In the genomic region with DNA sequence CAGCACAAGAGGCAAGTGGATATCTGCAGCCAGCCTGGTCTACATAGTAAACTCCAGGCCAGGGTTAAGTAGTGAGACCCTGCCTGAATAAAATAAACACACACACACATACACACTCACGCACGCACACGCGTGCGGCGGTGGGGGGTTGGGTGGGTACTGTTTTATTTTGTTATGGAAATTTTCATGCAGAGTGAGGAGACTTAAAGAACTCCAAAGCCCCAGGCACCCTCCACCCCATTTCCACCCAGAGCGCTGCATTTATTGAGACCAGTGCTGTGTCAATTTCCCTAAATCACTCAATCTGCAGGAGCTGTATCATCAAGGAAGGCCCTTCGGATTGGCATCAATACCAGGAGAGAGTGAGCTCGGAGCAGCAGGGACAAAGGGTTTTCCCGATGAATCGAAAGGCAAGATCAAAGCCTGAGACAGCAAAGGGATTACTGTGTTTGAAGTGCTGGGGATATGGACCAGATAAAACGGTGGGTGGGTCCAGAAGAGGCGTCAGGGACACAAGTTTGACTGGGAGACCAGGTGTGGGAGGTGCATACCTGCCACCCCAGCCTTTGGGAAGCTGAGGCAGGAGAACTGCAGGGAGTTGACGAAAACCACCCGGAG, we compare ENCODE assay signal across 10 mouse cellular contexts. TPM values are rescaled to one million over a fixed set of nuclear protein-coding genes. Genes with fewer than 3 reads are reported as not detected.
A peak's percentile ranks its signal among the peaks of the same experiment; 100 is the strongest.
DNase-seq lines count a peak whose midpoint lies in the region; ATAC-seq and TF ChIP-seq lines count a peak whose summit lies in the region.
"Had no signal": no experiment of that assay in that cellular context is flagged by ENCODE, and none has a peak within 500 bp of the region (broad histone marks: within the 10 kb centered on the region; RNA-seq: fewer than 3 reads in every experiment).

No protein-coding gene starts in this region.

- H3K36me3 ChIP-seq in neural tube, embryonic 11.5 days (ENCODE audit: control insufficient read depth, insufficient read depth, low read length) = peaks cover 3% of the 10 kb centered on the region
- H3K36me3 ChIP-seq in limb, embryonic 15.5 days = no peaks in the 10 kb centered on the region

- H3K9ac ChIP-seq in neural tube, embryonic 11.5 days (ENCODE audit: low read length) = no peak overlapping the region
- H3K9ac ChIP-seq in limb, embryonic 15.5 days = no peak overlapping the region

- H3K4me2 ChIP-seq in neural tube, embryonic 11.5 days (ENCODE audit: low read depth) = peak overlapping the region; percentile 79
- H3K4me2 ChIP-seq in limb, embryonic 15.5 days = peak overlapping the region; percentile 79

- peak overlapping the region; percentile 99 for H3K27ac ChIP-seq in gastrocnemius, adult 2 months
- peak overlapping the region; percentile 45; the same call in 1 of the 2 replicates for H3K27ac ChIP-seq in neural tube, embryonic 11.5 days (ENCODE audit: low read depth, low read length)
- peak overlapping the region; percentile 99 for H3K27ac ChIP-seq in limb, embryonic 15.5 days

- 15% methylated on average over 15 of the region's 15 CpGs for WGBS in neural tube, embryonic 11.5 days
- WGBS in limb, embryonic 15.5 days = 29% methylated on average over 15 of the region's 15 CpGs

- no peak for TF ChIP-seq CTCF in gastrocnemius, adult 2 months (IDR thresholded peaks at IDR 0.05)

- H3K27me3 ChIP-seq in neural tube, embryonic 11.5 days (ENCODE audit: control insufficient read depth, insufficient read depth, low read length) = no peaks in the 10 kb centered on the region
- peaks cover 17% of the 10 kb centered on the region for H3K27me3 ChIP-seq in limb, embryonic 15.5 days

- intact Hi-C loops in gastrocnemius, adult 2 months (cut with DNase I) = loop anchor here (2.0 kb wide), 2 partner anchors 23 to 25 kb away; no protein-coding TSS in a partner anchor

- no peaks in the 10 kb centered on the region for H3K9me3 ChIP-seq in neural tube, embryonic 11.5 days (ENCODE audit: control insufficient read depth, low read length)
- H3K9me3 ChIP-seq in limb, embryonic 15.5 days = no peaks in the 10 kb centered on the region

- peak overlapping the region; percentile 100; the same call in 1 of the 2 replicates for H3K4me3 ChIP-seq in gastrocnemius, adult 2 months
- H3K4me3 ChIP-seq in neural tube, embryonic 11.5 days (ENCODE audit: low read depth, low read length) = no peak overlapping the region
- H3K4me3 ChIP-seq in limb, embryonic 15.5 days = peak overlapping the region; percentile 80; the same call in 1 of the 2 replicates

- H3K4me1 ChIP-seq in neural tube, embryonic 11.5 days (ENCODE audit: control insufficient read depth, insufficient read depth, low read length) = peaks cover 19% of the 10 kb centered on the region
- H3K4me1 ChIP-seq in limb, embryonic 15.5 days = peaks cover 36% of the 10 kb centered on the region

- no peak for ATAC-seq in neural tube, embryonic 11.5 days (ENCODE audit: insufficient read depth, low FRiP score, low TSS enrichment)
- ATAC-seq in limb, embryonic 15.5 days (ENCODE audit: insufficient number of reproducible peaks, low FRiP score, low TSS enrichment, low read depth) = no peak
- ATAC-seq in granulocyte monocyte progenitor cell, adult 5-6 weeks (replicated peaks; ENCODE audit: poor library complexity, severe bottlenecking) = no peak

- DNase-seq in gastrocnemius, adult 2 months = no peak
- no peak for DNase-seq in gastrocnemius, postnatal 10 days
- no peak for DNase-seq in neural tube, embryonic 11.5 days (ENCODE audit: low spot score)
- no peak for DNase-seq in neural tube, embryonic 10.5 days (ENCODE audit: extremely low spot score, low spot score)
- no peak for DNase-seq in spleen, postnatal 36 days (ENCODE audit: low spot score in 2 of 2)
- DNase-seq in thymus, postnatal 36 days = no peak
- DNase-seq: adrenal gland, adult 8-10 months; B cell, adult 2 months had no signal

RNA-seq across cellular contexts. Expression of gene Zfp428, which starts 1.2 kb away (rescaled TPM):
- total RNA-seq in gastrocnemius, adult 2 months (2021) = 1 to 10 TPM; 3.5 to 6.5 TPM
- total RNA-seq in gastrocnemius, postnatal 10 days (2021) = 10 to 100 TPM; 11.4 to 11.6 TPM
- 69.2 and 79.1 TPM in 2 replicates for polyA plus RNA-seq in neural tube, embryonic 11.5 days (2014; fragmentation: Nextera tagmentation; extraction: Ambion mirVana)
- 40.8 and 44.3 TPM in 2 replicates for polyA plus RNA-seq in limb, embryonic 15.5 days (2015; fragmentation: Nextera tagmentation; extraction: Ambion mirVana)
- 1.5 and 4.0 TPM in 2 replicates for total RNA-seq in granulocyte monocyte progenitor cell, adult 5-6 weeks (2014; fragmentation: Nextera tagmentation)
- total RNA-seq in granulocyte monocyte progenitor cell, adult 5-6 weeks (2017) = 2.2 and 2.7 TPM in 2 replicates

RNA-seq across cellular contexts. Expression of gene AC161166.1, which starts 6.7 kb away (rescaled TPM):
- not detected for total RNA-seq in gastrocnemius, adult 2 months (2021)
- total RNA-seq in gastrocnemius, postnatal 10 days (2021) = not detected
- polyA plus RNA-seq in neural tube, embryonic 11.5 days (2014; fragmentation: Nextera tagmentation; extraction: Ambion mirVana) = 0.50 and 0.70 TPM in 2 replicates
- polyA plus RNA-seq in limb, embryonic 15.5 days (2015; fragmentation: Nextera tagmentation; extraction: Ambion mirVana) = 0.32 TPM in 2 replicates
- total RNA-seq in granulocyte monocyte progenitor cell, adult 5-6 weeks (2014; fragmentation: Nextera tagmentation) = not detected in 2 replicates
- total RNA-seq in granulocyte monocyte progenitor cell, adult 5-6 weeks (2017) = not detected in 2 replicates
- total RNA-seq: adrenal gland, adult 8-10 months had no signal

RNA-seq across cellular contexts. Expression of gene Cadm4, which starts 23.7 kb away (rescaled TPM):
- total RNA-seq in gastrocnemius, adult 2 months (2021) = 1 to 10 TPM; 2.4 to 2.8 TPM
- total RNA-seq in gastrocnemius, postnatal 10 days (2021) = 10 to 100 TPM; 14.7 to 17.4 TPM
- polyA plus RNA-seq in neural tube, embryonic 11.5 days (2014; fragmentation: Nextera tagmentation; extraction: Ambion mirVana) = 6.9 and 8.1 TPM in 2 replicates
- 5.0 and 6.3 TPM in 2 replicates for polyA plus RNA-seq in limb, embryonic 15.5 days (2015; fragmentation: Nextera tagmentation; extraction: Ambion mirVana)
- total RNA-seq in granulocyte monocyte progenitor cell, adult 5-6 weeks (2014; fragmentation: Nextera tagmentation) = not detected in 2 replicates
- not detected in 2 replicates for total RNA-seq in granulocyte monocyte progenitor cell, adult 5-6 weeks (2017)

RNA-seq across cellular contexts. Expression of gene Irgq, which starts 24.9 kb away (rescaled TPM):
- 10 to 100 TPM; 11.5 to 16.1 TPM for total RNA-seq in gastrocnemius, adult 2 months (2021)
- total RNA-seq in gastrocnemius, postnatal 10 days (2021) = 10 to 100 TPM; 12.8 to 15.3 TPM
- polyA plus RNA-seq in neural tube, embryonic 11.5 days (2014; fragmentation: Nextera tagmentation; extraction: Ambion mirVana) = 16.4 and 19.1 TPM in 2 replicates
- polyA plus RNA-seq in limb, embryonic 15.5 days (2015; fragmentation: Nextera tagmentation; extraction: Ambion mirVana) = 8.2 and 8.3 TPM in 2 replicates
- total RNA-seq in granulocyte monocyte progenitor cell, adult 5-6 weeks (2014; fragmentation: Nextera tagmentation) = 5.1 and 5.9 TPM in 2 replicates
- total RNA-seq in granulocyte monocyte progenitor cell, adult 5-6 weeks (2017) = 3.3 and 4.2 TPM in 2 replicates

RNA-seq across cellular contexts. Expression of gene Pinlyp, which starts 40.4 kb away (rescaled TPM):
- not detected for total RNA-seq in gastrocnemius, adult 2 months (2021)
- not detected for total RNA-seq in gastrocnemius, postnatal 10 days (2021)
- polyA plus RNA-seq in neural tube, embryonic 11.5 days (2014; fragmentation: Nextera tagmentation; extraction: Ambion mirVana) = not detected in 2 replicates
- polyA plus RNA-seq in limb, embryonic 15.5 days (2015; fragmentation: Nextera tagmentation; extraction: Ambion mirVana) = 5.1 and 7.8 TPM in 2 replicates
- total RNA-seq in granulocyte monocyte progenitor cell, adult 5-6 weeks (2014; fragmentation: Nextera tagmentation) = not detected in 2 replicates
- total RNA-seq in granulocyte monocyte progenitor cell, adult 5-6 weeks (2017) = not detected in 2 replicates
- total RNA-seq: adrenal gland, adult 8-10 months had no signal

Comparison
In these comparisons a context has a peak if more than half of its experiments do, and no peak if none do; other contexts are left out.
1. RNA of gene Cadm4, which starts 23.7 kb away (total RNA-seq): 14.7 to 17.4 TPM in gastrocnemius, postnatal 10 days; 2.4 to 2.8 TPM in gastrocnemius, adult 2 months and not detected in granulocyte monocyte progenitor cell, adult 5-6 weeks; every median in the first group is over 4 times any median in the second.
2. H3K27ac ChIP-seq: peak in every context shown above with its lines; median percentile 99 in gastrocnemius, adult 2 months; 99 in limb, embryonic 15.5 days; 45 in neural tube, embryonic 11.5 days.